Mouse (Mus musculus) liver, postnatal 0 days (tissue): Measurements from ENCODE around the gene Vegfa.

Source experiments
- CTCF ChIP-seq: sonication (generic); IDR thresholded peaks from 2 replicates; pipeline ENCODE4 v1.5.1; 2016; ENCODE audit warnings: antibody characterized with exemption, low read depth
- EP300 ChIP-seq: IDR thresholded peaks from 2 replicates; pipeline ENCODE4 v1.6.1; 2016; ENCODE audit warnings: antibody characterized with exemption, low read depth, mild to moderate bottlenecking

- TF ChIP-seq CTCF, result no peak
- TF ChIP-seq EP300, result peak; percentile 67; the same call in 1 of the 2 replicates
Measured at GRCm38 (mm10) chr17:45996921-45997444, 35.2 kb downstream of the Vegfa start.
